Mouse (Mus musculus): ENCODE data around the gene Gm17606. TPM values are rescaled to one million over a fixed set of nuclear protein-coding genes. Genes with fewer than 3 reads are reported as not detected.

Gene Gm17606
- total RNA-seq, 2 experiments from 2014 or later: not detected

DNA sequence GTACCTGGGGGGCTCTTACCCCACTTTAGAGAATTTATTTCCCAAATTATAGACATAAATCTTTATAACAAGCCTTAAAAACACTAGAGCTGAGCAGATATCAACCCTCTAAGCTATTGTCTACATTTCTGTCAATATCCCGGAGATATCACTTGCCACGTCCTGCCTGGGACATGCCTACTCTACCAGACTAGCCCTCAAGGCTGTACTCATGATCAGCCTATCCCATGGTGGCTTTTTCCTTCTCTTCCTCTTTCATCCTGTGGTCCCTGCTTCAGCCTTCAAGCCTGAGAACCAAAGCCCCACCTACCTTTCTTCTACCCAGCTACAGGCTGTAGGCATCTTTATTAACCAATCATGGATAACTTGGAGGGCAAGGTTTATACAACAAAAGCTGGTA, 11.0 kb upstream of the Gm17606 start:
- no peak for TF ChIP-seq CTCF (IDR thresholded peaks at IDR 0.05)
- intact Hi-C loops (cut with DNase I): no loop called here

GRCm38 (mm10) chr14:54630583-54631239, 10.0 kb upstream of the Gm17606 start:
- intact Hi-C loops (cut with DNase I): no loop called here
- Histone ChIP-seq H3K27ac (no peak overlapping the region), H3K4me3 (no peak overlapping the region)
- TF ChIP-seq CTCF (IDR thresholded peaks at IDR 0.05): no peak
- no peak for DNase-seq (ENCODE audit: extremely low spot score in 1 of 2, low spot score in 2 of 2)

More for the DNA sequence above, 11.0 kb upstream of the Gm17606 start:
- H3K4me3 ChIP-seq: no peak overlapping the region
- DNase-seq (ENCODE audit: extremely low spot score in 1 of 2, low spot score in 2 of 2): no peak
- H3K27ac ChIP-seq: no peak overlapping the region

GRCm38 (mm10) chr14:54631240-54631599, 9.5 kb upstream of the Gm17606 start:
- intact Hi-C loops (cut with DNase I): no loop called here
- H3K4me3 ChIP-seq: no peak overlapping the region
- no peak overlapping the region for H3K27ac ChIP-seq
- TF ChIP-seq CTCF (IDR thresholded peaks at IDR 0.05): no peak
- no peak for DNase-seq (ENCODE audit: extremely low spot score in 1 of 2, low spot score in 2 of 2)

- DNase-seq (ENCODE audit: extremely low spot score in 1 of 2, low spot score in 2 of 2): no peak
- intact Hi-C loops (cut with DNase I): no loop called here
- H3K4me3 ChIP-seq: no peak overlapping the region
- no peak overlapping the region for H3K27ac ChIP-seq
- no peak for TF ChIP-seq CTCF (IDR thresholded peaks at IDR 0.05)
Observed at GRCm38 (mm10) chr14:54632252-54632651, 8.5 kb upstream of the Gm17606 start.

GRCm38 (mm10) chr14:54634182-54634581, 6.6 kb upstream of the Gm17606 start:
- no peak for DNase-seq (ENCODE audit: extremely low spot score in 1 of 2, low spot score in 2 of 2)
- no peak overlapping the region for H3K4me3 ChIP-seq
- H3K27ac ChIP-seq: no peak overlapping the region
- intact Hi-C loops (cut with DNase I): no loop called here
- TF ChIP-seq CTCF (IDR thresholded peaks at IDR 0.05): peak; percentile 6; the same call in 1 of the 2 replicates

GRCm38 (mm10) chr14:54636954-54637353, 3.8 kb upstream of the Gm17606 start:
- peak; percentile 93 for TF ChIP-seq CTCF (IDR thresholded peaks at IDR 0.05)
- intact Hi-C loops (cut with DNase I): loop anchor here (5.0 kb wide), 1 partner anchor 110 kb away; no protein-coding TSS in a partner anchor
- no peak overlapping the region for H3K27ac ChIP-seq
- DNase-seq (ENCODE audit: extremely low spot score in 1 of 2, low spot score in 2 of 2): peak in 1 of 2 experiments; percentile 58
- no peak overlapping the region for H3K4me3 ChIP-seq

DNA sequence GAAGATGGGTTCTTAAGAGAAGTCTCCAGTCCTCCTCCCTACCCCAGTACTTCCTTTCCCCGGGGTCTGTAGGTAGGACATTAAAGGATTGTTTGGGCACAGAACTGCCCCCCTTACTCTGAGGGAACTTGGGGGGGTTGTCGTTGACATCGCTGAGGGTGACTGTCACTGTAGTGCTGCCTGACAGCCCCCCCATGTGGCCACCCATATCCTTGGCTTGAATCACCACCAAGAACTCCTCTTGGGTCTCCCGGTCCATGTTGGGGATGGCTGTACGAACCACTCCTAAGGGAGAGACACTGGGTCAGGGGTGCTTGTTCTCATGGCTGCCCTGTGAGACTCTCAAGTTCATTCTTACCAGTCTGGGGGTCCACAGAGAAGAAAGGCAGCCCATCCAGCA, 2.5 kb upstream of the Gm17606 start:
- no peak overlapping the region for H3K27ac ChIP-seq
- intact Hi-C loops (cut with DNase I): loop anchor here (5.0 kb wide), 1 partner anchor 111 kb away; no protein-coding TSS in a partner anchor
- DNase-seq (ENCODE audit: extremely low spot score in 1 of 2, low spot score in 2 of 2): peak in 1 of 2 experiments; percentile 48
- no peak overlapping the region for H3K4me3 ChIP-seq
- TF ChIP-seq CTCF (IDR thresholded peaks at IDR 0.05): peak; percentile 47

- Histone ChIP-seq H3K27ac (no peak overlapping the region), H3K4me3 (no peak overlapping the region)
- no peak for TF ChIP-seq CTCF (IDR thresholded peaks at IDR 0.05)
- no peak for DNase-seq (ENCODE audit: extremely low spot score in 1 of 2, low spot score in 2 of 2)
- intact Hi-C loops (cut with DNase I): loop anchor here (2.0 to 5.0 kb wide), 3 partner anchors 58 to 578 kb away; no protein-coding TSS in a partner anchor
Observed at GRCm38 (mm10) chr14:54640121-54640520, 631 bp upstream of the Gm17606 start.

DNA sequence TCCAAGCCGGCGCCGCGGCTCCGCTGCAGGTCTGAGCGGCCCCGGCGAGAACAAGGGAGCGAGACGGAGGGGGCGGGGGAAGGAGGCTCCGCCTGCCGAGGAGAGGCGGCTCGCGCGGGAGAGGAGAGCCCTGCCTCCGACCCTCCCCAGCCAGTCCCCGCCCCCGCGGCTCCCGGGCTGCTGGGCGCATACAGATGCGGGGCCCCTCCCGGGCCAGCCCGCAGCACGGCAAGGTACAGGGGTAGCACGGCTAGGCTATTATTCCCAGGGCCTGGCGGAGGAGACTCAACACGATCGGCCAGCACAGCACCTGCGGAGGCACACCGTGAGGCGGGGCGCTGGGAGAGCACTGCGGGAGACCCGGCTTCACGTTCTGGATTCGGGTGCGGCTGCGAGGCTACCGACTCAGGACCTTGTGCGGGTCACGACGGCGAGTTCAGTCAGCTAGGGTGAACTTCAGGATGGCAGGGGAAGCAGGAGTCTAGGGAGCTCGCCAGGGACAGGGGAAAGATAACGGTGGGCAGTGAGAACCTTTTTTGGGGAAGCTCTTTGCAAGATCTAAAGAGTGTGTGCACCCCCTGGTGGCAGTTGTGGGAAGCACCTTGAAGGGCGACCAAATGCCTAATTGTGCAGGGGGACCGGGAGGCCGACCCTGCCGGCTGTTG, 685 bp downstream of the Gm17606 start, which contains the start of gene Cdh24:
Cdh24 (minus strand) TSS at position 60 of the 665 bp plus-strand sequence.
- peak within 1 kb of the TSS; percentile 74 for H3K4me3 ChIP-seq
- TF ChIP-seq CTCF (IDR thresholded peaks at IDR 0.05): peak; percentile 94
- intact Hi-C loops (cut with DNase I): loop anchor here (1.0 to 5.0 kb wide), 4 partner anchors 59 to 579 kb away; no protein-coding TSS in a partner anchor
- peak; percentile 88 to 90 for DNase-seq (ENCODE audit: extremely low spot score in 1 of 2, low spot score in 2 of 2)
- peak within 1 kb of the TSS; percentile 83 for H3K27ac ChIP-seq

GRCm38 (mm10) chr14:54642224-54642944, 1.6 kb downstream of the Gm17606 start:
- Histone ChIP-seq H3K27ac (no peak overlapping the region), H3K4me3 (no peak overlapping the region)
- no peak for TF ChIP-seq CTCF (IDR thresholded peaks at IDR 0.05)
- intact Hi-C loops (cut with DNase I): loop anchor here (5.0 kb wide), 2 partner anchors 60 to 580 kb away; no protein-coding TSS in a partner anchor
- DNase-seq (ENCODE audit: extremely low spot score in 1 of 2, low spot score in 2 of 2): no peak

DNA sequence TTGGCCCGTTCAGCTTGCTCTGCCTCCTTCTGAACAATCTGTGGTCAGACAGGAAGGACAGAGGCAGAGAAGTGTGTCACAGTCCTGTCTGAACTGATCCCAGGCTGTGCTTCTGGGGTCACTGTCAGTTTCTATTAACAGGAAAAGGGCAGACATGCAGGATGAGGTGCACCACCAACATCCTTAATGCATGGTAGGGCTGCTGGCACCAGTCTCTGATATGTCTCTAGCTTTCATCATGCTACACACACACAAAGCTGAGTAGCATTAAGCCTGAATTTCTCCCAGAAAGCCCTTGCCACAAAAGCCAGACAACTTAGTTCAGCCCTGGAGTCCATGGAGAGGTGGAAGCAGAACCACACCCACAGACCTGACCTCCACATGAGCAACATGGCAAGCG, 2.3 kb downstream of the Gm17606 start:
- H3K4me3 ChIP-seq: no peak overlapping the region
- TF ChIP-seq CTCF (IDR thresholded peaks at IDR 0.05): no peak
- intact Hi-C loops (cut with DNase I): loop anchor here (5.0 kb wide), 2 partner anchors 61 to 581 kb away; no protein-coding TSS in a partner anchor
- no peak overlapping the region for H3K27ac ChIP-seq
- no peak for DNase-seq (ENCODE audit: extremely low spot score in 1 of 2, low spot score in 2 of 2)

- no peak for DNase-seq (ENCODE audit: extremely low spot score in 1 of 2, low spot score in 2 of 2)
- TF ChIP-seq CTCF (IDR thresholded peaks at IDR 0.05): no peak
- Histone ChIP-seq H3K4me3 (no peak overlapping the region), H3K27ac (no peak overlapping the region)
- intact Hi-C loops (cut with DNase I): loop anchor here (5.0 kb wide), 2 partner anchors 62 to 582 kb away; no protein-coding TSS in a partner anchor
Observed at GRCm38 (mm10) chr14:54644294-54644693, 3.5 kb downstream of the Gm17606 start.
